ENCODE assay signal across 10 mouse cellular contexts in genomic region chr7:44427666-44428065, GRCm38 (mm10). TPM values are rescaled to one million over a fixed set of nuclear protein-coding genes. Genes with fewer than 3 reads are reported as not detected.
DNase-seq lines count a peak whose midpoint lies in the region; ATAC-seq and TF ChIP-seq lines count a peak whose summit lies in the region.
"Had no signal": no experiment of that assay in that cellular context is flagged by ENCODE, and none has a peak within 500 bp of the region (broad histone marks: within the 10 kb centered on the region; RNA-seq: fewer than 3 reads in every experiment).

No protein-coding gene starts in this region.

- H3K9me3 ChIP-seq in embryonic facial prominence, embryonic 14.5 days (ENCODE audit: control insufficient read depth, low read length): no peaks in the 10 kb centered on the region
- H3K9me3 ChIP-seq in hindbrain, embryonic 15.5 days: no peaks in the 10 kb centered on the region
- no peaks in the 10 kb centered on the region for H3K9me3 ChIP-seq in midbrain, postnatal 0 days (ENCODE audit: low read length)
- H3K9me3 ChIP-seq: G1E had no signal

- H3K36me3 ChIP-seq in embryonic facial prominence, embryonic 14.5 days (ENCODE audit: control insufficient read depth, insufficient read depth, low read length): no peaks in the 10 kb centered on the region
- no peaks in the 10 kb centered on the region for H3K36me3 ChIP-seq in hindbrain, embryonic 15.5 days
- no peaks in the 10 kb centered on the region for H3K36me3 ChIP-seq in midbrain, postnatal 0 days (ENCODE audit: insufficient read depth, low read length)
- H3K36me3 ChIP-seq: G1E had no signal

- H3K9ac ChIP-seq in embryonic facial prominence, embryonic 14.5 days (ENCODE audit: low read depth, low read length): no peak overlapping the region
- H3K9ac ChIP-seq in hindbrain, embryonic 15.5 days: peak overlapping the region; percentile 47; the same call in 1 of the 2 replicates
- peak overlapping the region; percentile 45 for H3K9ac ChIP-seq in midbrain, postnatal 0 days (replicated peaks; ENCODE audit: low read length, poor library complexity, severe bottlenecking)

- peaks cover 32% of the 10 kb centered on the region for H3K27me3 ChIP-seq in embryonic facial prominence, embryonic 14.5 days (replicated peaks; ENCODE audit: control insufficient read depth, insufficient read depth, low read length)
- H3K27me3 ChIP-seq in hindbrain, embryonic 15.5 days: no peaks in the 10 kb centered on the region
- no peaks in the 10 kb centered on the region for H3K27me3 ChIP-seq in midbrain, postnatal 0 days (ENCODE audit: insufficient read depth, low read length)

- peaks cover 5% of the 10 kb centered on the region; the same call in 1 of the 2 replicates for H3K4me1 ChIP-seq in embryonic facial prominence, embryonic 14.5 days (ENCODE audit: control insufficient read depth, insufficient read depth, low read length)
- peaks cover 46% of the 10 kb centered on the region for H3K4me1 ChIP-seq in hindbrain, embryonic 15.5 days (replicated peaks)
- H3K4me1 ChIP-seq in midbrain, postnatal 0 days (ENCODE audit: insufficient read depth, low read length): peaks cover 34% of the 10 kb centered on the region

- 6% methylated on average over 8 of the region's 8 CpGs for WGBS in embryonic facial prominence, embryonic 14.5 days
- WGBS in hindbrain, embryonic 15.5 days: 17% methylated on average over 8 of the region's 8 CpGs
- 8% methylated on average over 8 of the region's 8 CpGs for WGBS in midbrain, postnatal 0 days

- H3K27ac ChIP-seq in layer of hippocampus, adult 2 months: peak overlapping the region; percentile 85
- no peak overlapping the region for H3K27ac ChIP-seq in embryonic facial prominence, embryonic 14.5 days (replicated peaks; ENCODE audit: low read depth, low read length)
- peak overlapping the region; percentile 100 for H3K27ac ChIP-seq in hindbrain, embryonic 15.5 days (replicated peaks)
- H3K27ac ChIP-seq in midbrain, postnatal 0 days (ENCODE audit: low read depth, low read length): peak overlapping the region; percentile 100

- DNase-seq in layer of hippocampus, adult 2 months (ENCODE audit: low spot score in 2 of 2): no peak
- no peak for DNase-seq in layer of hippocampus, adult 9-10 months (ENCODE audit: low spot score)
- no peak for DNase-seq in embryonic facial prominence, embryonic 14.5 days (ENCODE audit: low spot score)
- no peak for DNase-seq in midbrain, postnatal 0 days (ENCODE audit: low spot score)
- no peak for DNase-seq in thymus, postnatal 0 days (ENCODE audit: low spot score)
- no peak for DNase-seq in Muller cell, postnatal 12 days (ENCODE audit: inconsistent ontology term)
- no peak for DNase-seq in embryo, embryonic 9.5 days (ENCODE audit: extremely low spot score)
- DNase-seq: lung, adult 18-20 months had no signal

- ATAC-seq in embryonic facial prominence, embryonic 14.5 days (ENCODE audit: low read depth): no peak
- ATAC-seq in hindbrain, embryonic 15.5 days (ENCODE audit: low FRiP score, low read depth): no peak; the same call in 1 of the 2 replicates
- peak; percentile 0; the same call in 1 of the 2 replicates for ATAC-seq in midbrain, postnatal 0 days (ENCODE audit: low FRiP score)

- TF ChIP-seq CTCF in layer of hippocampus, adult 2 months (conservative IDR thresholded peaks at IDR 0.05): no peak
- TF ChIP-seq CTCF in midbrain, postnatal 0 days (IDR thresholded peaks at IDR 0.05): no peak

- H3K4me2 ChIP-seq in embryonic facial prominence, embryonic 14.5 days (ENCODE audit: low read depth, low read length): peak overlapping the region; percentile 76
- H3K4me2 ChIP-seq in hindbrain, embryonic 15.5 days: peak overlapping the region; percentile 63
- H3K4me2 ChIP-seq in midbrain, postnatal 0 days (ENCODE audit: low read depth, low read length, poor library complexity, severe bottlenecking): peak overlapping the region; percentile 91

- peak overlapping the region; percentile 57 for H3K4me3 ChIP-seq in layer of hippocampus, adult 2 months
- H3K4me3 ChIP-seq in embryonic facial prominence, embryonic 14.5 days (ENCODE audit: low read depth, low read length): peak overlapping the region; percentile 61
- peak overlapping the region; percentile 92 for H3K4me3 ChIP-seq in hindbrain, embryonic 15.5 days
- peak overlapping the region; percentile 82; the same call in 1 of the 2 replicates for H3K4me3 ChIP-seq in midbrain, postnatal 0 days (ENCODE audit: low read depth, low read length)

RNA-seq across cellular contexts. Expression of gene Lrrc4b, which starts 1.2 kb away (rescaled TPM):
- total RNA-seq in layer of hippocampus, adult 2 months (2021): 100 to 1,000 TPM; 318 to 334 TPM
- polyA plus RNA-seq in embryonic facial prominence, embryonic 14.5 days (2014; fragmentation: Nextera tagmentation; extraction: Ambion mirVana): 1.8 and 2.1 TPM in 2 replicates
- polyA plus RNA-seq in hindbrain, embryonic 15.5 days (2015; fragmentation: Nextera tagmentation; extraction: Ambion mirVana): 16.7 and 16.9 TPM in 2 replicates
- total RNA-seq in midbrain, postnatal 0 days (2014; rRNA removed): 589 and 657 TPM in 2 replicates
- polyA plus RNA-seq in midbrain, postnatal 0 days (2015; fragmentation: Nextera tagmentation; extraction: Ambion mirVana): 24.2 and 26.9 TPM in 2 replicates
- 0.05 TPM in 1 of 2 replicates, not detected in the other for polyA plus RNA-seq in thymus, postnatal 0 days (2015; fragmentation: Nextera tagmentation; extraction: Ambion mirVana)
- polyA plus RNA-seq: G1E had no signal

RNA-seq across cellular contexts. Expression of gene Aspdh, which starts 37.5 kb away (rescaled TPM):
- total RNA-seq in layer of hippocampus, adult 2 months (2021): 10 to 100 TPM; 12.2 to 18.1 TPM
- polyA plus RNA-seq in embryonic facial prominence, embryonic 14.5 days (2014; fragmentation: Nextera tagmentation; extraction: Ambion mirVana): 0.43 and 0.47 TPM in 2 replicates
- 3.7 and 5.0 TPM in 2 replicates for polyA plus RNA-seq in hindbrain, embryonic 15.5 days (2015; fragmentation: Nextera tagmentation; extraction: Ambion mirVana)
- total RNA-seq in midbrain, postnatal 0 days (2014; rRNA removed): 7.1 and 11.8 TPM in 2 replicates
- polyA plus RNA-seq in midbrain, postnatal 0 days (2015; fragmentation: Nextera tagmentation; extraction: Ambion mirVana): 2.1 and 3.7 TPM in 2 replicates
- not detected in 2 replicates for polyA plus RNA-seq in thymus, postnatal 0 days (2015; fragmentation: Nextera tagmentation; extraction: Ambion mirVana)
- total RNA-seq: G1E had no signal
- polyA plus RNA-seq: G1E had no signal

RNA-seq across cellular contexts. Expression of gene Josd2, which starts 40.1 kb away (rescaled TPM):
- 10 to 100 TPM; 91.3 to 92.0 TPM for total RNA-seq in layer of hippocampus, adult 2 months (2021)
- polyA plus RNA-seq in embryonic facial prominence, embryonic 14.5 days (2014; fragmentation: Nextera tagmentation; extraction: Ambion mirVana): 91.2 and 92.8 TPM in 2 replicates
- 44.0 and 45.7 TPM in 2 replicates for polyA plus RNA-seq in hindbrain, embryonic 15.5 days (2015; fragmentation: Nextera tagmentation; extraction: Ambion mirVana)
- 25.5 and 38.5 TPM in 2 replicates for total RNA-seq in midbrain, postnatal 0 days (2014; rRNA removed)
- 22.7 and 25.4 TPM in 2 replicates for polyA plus RNA-seq in midbrain, postnatal 0 days (2015; fragmentation: Nextera tagmentation; extraction: Ambion mirVana)
- polyA plus RNA-seq in thymus, postnatal 0 days (2015; fragmentation: Nextera tagmentation; extraction: Ambion mirVana): 30.6 and 37.4 TPM in 2 replicates

RNA-seq across cellular contexts. Expression of gene 1700008O03Rik, which starts 42.0 kb away (rescaled TPM):
- total RNA-seq in layer of hippocampus, adult 2 months (2021): 1 to 10 TPM; 3.0 to 3.3 TPM
- 0.33 and 0.80 TPM in 2 replicates for polyA plus RNA-seq in embryonic facial prominence, embryonic 14.5 days (2014; fragmentation: Nextera tagmentation; extraction: Ambion mirVana)
- 2.8 and 2.9 TPM in 2 replicates for polyA plus RNA-seq in hindbrain, embryonic 15.5 days (2015; fragmentation: Nextera tagmentation; extraction: Ambion mirVana)
- total RNA-seq in midbrain, postnatal 0 days (2014; rRNA removed): 0.38 and 1.4 TPM in 2 replicates
- 3.8 and 5.2 TPM in 2 replicates for polyA plus RNA-seq in midbrain, postnatal 0 days (2015; fragmentation: Nextera tagmentation; extraction: Ambion mirVana)
- 0.59 and 0.90 TPM in 2 replicates for polyA plus RNA-seq in thymus, postnatal 0 days (2015; fragmentation: Nextera tagmentation; extraction: Ambion mirVana)

RNA-seq across cellular contexts. Expression of gene Syt3, which starts 43.8 kb away (rescaled TPM):
- 10 to 100 TPM; 89.4 to 95.9 TPM for total RNA-seq in layer of hippocampus, adult 2 months (2021)
- 2.4 and 2.6 TPM in 2 replicates for polyA plus RNA-seq in embryonic facial prominence, embryonic 14.5 days (2014; fragmentation: Nextera tagmentation; extraction: Ambion mirVana)
- 58.9 and 68.8 TPM in 2 replicates for polyA plus RNA-seq in hindbrain, embryonic 15.5 days (2015; fragmentation: Nextera tagmentation; extraction: Ambion mirVana)
- total RNA-seq in midbrain, postnatal 0 days (2014; rRNA removed): 119 and 144 TPM in 2 replicates
- 88.4 and 96.7 TPM in 2 replicates for polyA plus RNA-seq in midbrain, postnatal 0 days (2015; fragmentation: Nextera tagmentation; extraction: Ambion mirVana)
- 0.26 and 0.38 TPM in 2 replicates for polyA plus RNA-seq in thymus, postnatal 0 days (2015; fragmentation: Nextera tagmentation; extraction: Ambion mirVana)
- total RNA-seq: G1E had no signal
